Mouse (Mus musculus) CH12.LX (cell line): ENCODE data around the gene Prrc2b. TPM values are rescaled to one million over a fixed set of nuclear protein-coding genes. Genes with fewer than 3 reads are reported as not detected.

Experiments used
- DNase-seq: peaks from one replicate; pipeline ENCODE4 v3.0.0-alpha.2; 2013; ENCODE audit errors: extremely low read depth
- H3K27ac ChIP-seq: 2 replicates; pipeline ENCODE4 v1.5.1; 2012; ENCODE audit warnings: low read depth, mild to moderate bottlenecking, control low read depth, moderate library complexity; ENCODE audit not compliant: insufficient read depth
- H3K27me3 ChIP-seq: replicated peaks from 2 replicates; pipeline ENCODE3; 2012; ENCODE audit warnings: inconsistent platforms
- H3K36me3 ChIP-seq, 2 experiments: replicated peaks in 1 of 2; 2 replicates each; pipeline versions ENCODE3 to v1.6.1; 2012; ENCODE audit warnings: inconsistent platforms in 1 of 2, low read length in 1 of 2, mild to moderate bottlenecking in 1 of 2, mixed read lengths in 1 of 2, moderate library complexity in 1 of 2; ENCODE audit not compliant: control insufficient read depth in 1 of 2, insufficient read depth in 1 of 2
- H3K4me1 ChIP-seq, 2 experiments: 2 replicates each; pipeline ENCODE4 v1.6.1; 2012; ENCODE audit warnings: inconsistent platforms in 1 of 2, moderate library complexity in 1 of 2; ENCODE audit not compliant: insufficient read depth in 2 of 2, control insufficient read depth in 1 of 2
- H3K4me2 ChIP-seq: 2 replicates; pipeline ENCODE4 v1.6.1; 2012; ENCODE audit warnings: low read depth, mild to moderate bottlenecking, control low read depth; ENCODE audit not compliant: poor library complexity, insufficient read depth, severe bottlenecking
- H3K4me3 ChIP-seq, 3 experiments: fragments of 150-350 bp in 1 of 3; sonication (generic) in 1 of 3; replicated peaks in 1 of 3; 2 replicates each; pipeline versions ENCODE3 to v1.5.1; 2011 to 2012; ENCODE audit warnings: low read depth in 2 of 3, low read length in 2 of 3, mild to moderate bottlenecking in 2 of 3, moderate library complexity in 2 of 3, control low read depth in 1 of 3, improper control_type of control experiment in 1 of 3, inconsistent platforms in 1 of 3, mixed read lengths in 1 of 3; ENCODE audit not compliant: poor library complexity in 1 of 3
- H3K79me2 ChIP-seq: replicated peaks from 2 replicates; pipeline ENCODE4 v1.6.1; 2012; ENCODE audit warnings: mild to moderate bottlenecking, moderate library complexity; ENCODE audit not compliant: control insufficient read depth, poor library complexity, insufficient read depth, severe bottlenecking; ENCODE audit errors: extremely low read depth
- H3K9ac ChIP-seq: 2 replicates; pipeline ENCODE4 v1.6.1; 2012; ENCODE audit warnings: low read depth, mild to moderate bottlenecking, control low read depth, moderate library complexity; ENCODE audit not compliant: insufficient read depth
- H3K9me3 ChIP-seq: replicated peaks from 2 replicates; pipeline ENCODE3; 2012; ENCODE audit warnings: low read length, inconsistent platforms, mixed read lengths
- CHD1 ChIP-seq: IDR thresholded peaks from 2 replicates; pipeline ENCODE4 v1.6.1; 2012; ENCODE audit warnings: low read depth, low read length, improper control_type of control experiment, inconsistent platforms
- E2F4 ChIP-seq: IDR thresholded peaks from 2 replicates; pipeline ENCODE4 v1.6.1; 2011; ENCODE audit warnings: low read depth, low read length, improper control_type of control experiment; ENCODE audit not compliant: insufficient replicate concordance
- ELF1 ChIP-seq: IDR thresholded peaks from 2 replicates; pipeline ENCODE4 v1.6.1; 2014; ENCODE audit warnings: low read depth, mild to moderate bottlenecking, inconsistent platforms, low read length, improper control_type of control experiment
- GABPA ChIP-seq: IDR thresholded peaks from 2 replicates; pipeline ENCODE4 v1.6.1; 2012; ENCODE audit warnings: low read depth, low read length, improper control_type of control experiment, inconsistent platforms; ENCODE audit not compliant: insufficient replicate concordance
- JUND ChIP-seq: conservative IDR thresholded peaks from 2 replicates; pipeline ENCODE4 v1.6.1; 2011; ENCODE audit warnings: low read depth, low read length, improper control_type of control experiment
- KAT2A ChIP-seq: IDR thresholded peaks from 2 replicates; pipeline ENCODE4 v1.6.1; 2012; ENCODE audit warnings: low read length, improper control_type of control experiment, inconsistent platforms; ENCODE audit not compliant: insufficient replicate concordance
- MAZ ChIP-seq: IDR thresholded peaks from 2 replicates; pipeline ENCODE4 v1.6.1; 2012; ENCODE audit warnings: low read depth, mild to moderate bottlenecking, inconsistent platforms, low read length, improper control_type of control experiment, moderate library complexity
- MEF2A ChIP-seq: IDR thresholded peaks from 2 replicates; pipeline ENCODE4 v1.6.1; 2014; ENCODE audit warnings: low read depth, mild to moderate bottlenecking, inconsistent platforms, low read length, improper control_type of control experiment, borderline replicate concordance
- POLR2AphosphoS2 ChIP-seq: IDR thresholded peaks from 2 replicates; pipeline ENCODE4 v1.6.1; 2011; ENCODE audit warnings: low read depth, low read length, improper control_type of control experiment
- SIN3A ChIP-seq: IDR thresholded peaks from 2 replicates; pipeline ENCODE4 v1.6.1; 2012; ENCODE audit warnings: low read length, improper control_type of control experiment, inconsistent platforms
- USF1 ChIP-seq: IDR thresholded peaks from 2 replicates; pipeline ENCODE4 v1.6.1; 2014; ENCODE audit warnings: low read depth, mild to moderate bottlenecking, inconsistent platforms, low read length, improper control_type of control experiment
- ZC3H11A ChIP-seq: IDR thresholded peaks from 2 replicates; pipeline ENCODE4 v1.6.1; 2012; ENCODE audit warnings: low read depth, mild to moderate bottlenecking, inconsistent platforms, low read length, improper control_type of control experiment
- ZKSCAN1 ChIP-seq: IDR thresholded peaks from 2 replicates; pipeline ENCODE4 v1.6.1; 2012; ENCODE audit warnings: low read depth, inconsistent platforms, low read length, improper control_type of control experiment, borderline replicate concordance
- ZNF384 ChIP-seq: IDR thresholded peaks from 2 replicates; pipeline ENCODE4 v1.6.1; 2012; ENCODE audit warnings: low read depth, low read length, improper control_type of control experiment, inconsistent platforms
- dilution Hi-C: fragments of 300-500 bp; cut with MboI; formaldehyde crosslinking; loops from 2 replicates; pipeline ENCODE4 v1.14.3; 2020; ENCODE audit warnings: low sequenced_read_pairs; ENCODE audit not compliant: extremely low pct_unique_long_range_greater_than_20kb, extremely low pct_ligation_motif_present
- in situ Hi-C: fragments of 300-500 bp; cut with MboI; formaldehyde crosslinking; loops from 3 replicates; pipeline ENCODE4 v1.14.3; 2019; ENCODE audit warnings: low sequenced_read_pairs, low pct_ligation_motif_present, low pct_unique_long_range_greater_than_20kb, mixed read lengths
- polyA plus RNA-seq: library from polyadenylated mRNA; unstranded; fragments of >175 nt; gene quantifications from 2 replicates; pipeline ENCODE4 v1.2.1, GENCODE M21; 2012; ENCODE audit warnings: low read depth; ENCODE audit not compliant: insufficient read length
- total RNA-seq, 2 experiments: library from RNA; depleted of rRNA; stranded (reverse); fragments of 300-350 nt in 1 of 2; fragments of >200 nt in 1 of 2; gene quantifications; 2 replicates each; pipeline ENCODE4 v1.2.3; 2012 to 2014

Gene Prrc2b
- total and polyA plus RNA-seq, 3 experiments = 7.6 to 59.9 (median 42.2) TPM

- no peak for DNase-seq
- Histone ChIP-seq H3K79me2 (no peaks in the 10 kb centered on the region), H3K4me3 (no peak overlapping the region), H3K27me3 (peaks cover 6% of the 10 kb centered on the region), H3K36me3 (no peaks in the 10 kb centered on the region), H3K9me3 (no peaks in the 10 kb centered on the region), H3K4me2 (no peak overlapping the region), H3K4me1 (peaks cover 0 to 40% of the 10 kb centered on the region in 2 experiments; a peak in 3 of 4 replicates), H3K27ac (no peak overlapping the region), H3K9ac (no peak overlapping the region)
- TF ChIP-seq SIN3A = no peak
- TF ChIP-seq E2F4 = no peak
- no peak for TF ChIP-seq MEF2A
- TF ChIP-seq ELF1 = no peak
- in situ Hi-C loops (loop anchor here (5.0 to 25.0 kb wide), 4 partner anchors 153 to 431 kb away; partner anchors contain the start of genes Dpm2, Golga2, Pip5kl1 and Swi5), dilution Hi-C loops (no loop called here)
These were observed 19.6 kb upstream of the Prrc2b start for GRCm38 (mm10) chr2:32131205-32131834.

- Histone ChIP-seq H3K4me2 (peak overlapping the region; percentile 50), H3K27me3 (peaks cover 6% of the 10 kb centered on the region), H3K9me3 (no peaks in the 10 kb centered on the region), H3K27ac (no peak overlapping the region), H3K36me3 (no peaks in the 10 kb centered on the region), H3K4me1 (peaks cover 0 to 39% of the 10 kb centered on the region in 2 experiments; a peak in 3 of 4 replicates), H3K9ac (no peak overlapping the region), H3K4me3 (no peak overlapping the region), H3K79me2 (no peaks in the 10 kb centered on the region)
- in situ Hi-C loops (loop anchor here (5.0 to 25.0 kb wide), 4 partner anchors 153 to 430 kb away; partner anchors contain the start of genes Dpm2, Golga2, Pip5kl1 and Swi5), dilution Hi-C loops (no loop called here)
- DNase-seq = no peak
- TF ChIP-seq KAT2A = no peak
- TF ChIP-seq MAZ = no peak
- no peak for TF ChIP-seq ZNF384
- no peak for TF ChIP-seq ELF1
- TF ChIP-seq USF1 = no peak
- no peak for TF ChIP-seq ZKSCAN1
- TF ChIP-seq CHD1 = no peak
- TF ChIP-seq GABPA = no peak
- TF ChIP-seq JUND = no peak
- no peak for TF ChIP-seq POLR2AphosphoS2
- no peak for TF ChIP-seq ZC3H11A
These were observed 18.9 kb upstream of the Prrc2b start for GRCm38 (mm10) chr2:32131866-32132566.
